Mouse (Mus musculus) T-helper 17 cell (primary cell): Measurements from ENCODE around the gene Fndc3a.

Source experiments
- in situ Hi-C, 2 experiments: fragments of 300-600 bp; cut with MboI, MseI; formaldehyde crosslinking; loops; 1 replicate in 1 of 2; 2 replicates in 1 of 2; pipeline ENCODE4 v1.15.1; 2025; ENCODE audit warnings: high pct_unique_total_duplicates in 2 of 2

Fndc3a gene

DNA sequence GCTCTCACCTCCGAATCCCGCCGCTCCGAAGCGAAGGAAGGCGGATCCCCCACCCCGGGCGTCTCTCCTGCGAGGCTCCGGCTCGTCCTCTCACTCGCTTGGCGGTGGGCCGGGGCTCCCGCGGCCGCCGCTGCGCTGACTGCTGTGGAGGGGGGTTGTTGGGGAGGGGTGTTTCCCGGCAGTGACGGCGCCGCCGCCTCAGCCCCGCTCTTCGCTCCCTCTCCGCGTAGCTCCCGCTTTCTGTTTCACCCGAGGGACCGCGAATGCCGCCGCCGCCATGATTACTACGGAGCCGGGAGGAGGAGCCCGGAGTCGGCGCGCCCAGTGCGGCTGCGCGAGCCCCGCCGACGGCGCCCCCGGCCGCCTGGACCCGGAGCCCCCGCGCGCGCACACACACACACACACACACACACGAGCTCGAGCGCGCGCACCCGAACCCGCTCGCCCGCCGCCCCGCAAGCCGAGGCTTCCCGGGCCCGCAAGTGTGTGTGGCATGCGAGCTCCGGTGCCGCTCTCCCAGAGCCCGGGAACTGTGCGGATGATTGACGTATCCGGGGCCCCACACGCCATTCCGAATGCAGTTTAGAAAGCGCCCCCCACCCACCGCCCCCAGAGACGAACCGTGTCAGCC, at the start of gene Fndc3a:
Gene Fndc3a, minus strand, starts transcription at position 294 of the 631 bp plus-strand sequence.
- in situ Hi-C loops: no loop called here

GRCm38 (mm10) chr14:72752893-72753292, 43.1 kb upstream of the Fndc3a start:
- in situ Hi-C loops: no loop called here

GRCm38 (mm10) chr14:72750426-72751182, 40.8 kb upstream of the Fndc3a start:
- in situ Hi-C loops: no loop called here

- in situ Hi-C loops: loop anchor here in 1 of 2 experiments (10.0 kb wide), 1 partner anchor 936 kb away; no protein-coding TSS in a partner anchor
Observed at GRCm38 (mm10) chr14:72748331-72748730, 38.5 kb upstream of the Fndc3a start.

DNA sequence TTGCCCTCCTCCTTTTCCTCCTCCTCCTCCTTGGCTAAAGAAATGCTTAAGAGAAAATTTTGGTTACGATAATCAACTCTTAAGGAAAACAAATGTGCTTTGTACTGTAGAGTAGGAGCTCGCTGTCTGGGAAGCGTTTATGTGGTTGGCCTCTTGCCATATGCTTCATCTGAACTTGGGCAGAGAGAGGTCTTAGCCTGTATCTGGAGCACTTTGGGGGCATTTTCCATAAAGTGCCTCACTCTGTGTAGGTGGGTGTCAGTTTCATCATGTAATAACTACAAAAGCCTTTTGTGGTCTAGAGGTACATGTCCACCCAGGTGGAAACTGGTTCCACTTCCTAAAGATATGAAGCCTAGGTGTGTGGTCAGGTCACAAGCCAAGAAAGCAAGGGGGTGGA, 31.9 kb upstream of the Fndc3a start:
- in situ Hi-C loops: loop anchor here in 1 of 2 experiments (10.0 kb wide), 1 partner anchor 943 kb away; no protein-coding TSS in a partner anchor

GRCm38 (mm10) chr14:72740336-72740735, 30.5 kb upstream of the Fndc3a start:
- in situ Hi-C loops: loop anchor here in 1 of 2 experiments (10.0 kb wide), 1 partner anchor 944 kb away; no protein-coding TSS in a partner anchor

DNA sequence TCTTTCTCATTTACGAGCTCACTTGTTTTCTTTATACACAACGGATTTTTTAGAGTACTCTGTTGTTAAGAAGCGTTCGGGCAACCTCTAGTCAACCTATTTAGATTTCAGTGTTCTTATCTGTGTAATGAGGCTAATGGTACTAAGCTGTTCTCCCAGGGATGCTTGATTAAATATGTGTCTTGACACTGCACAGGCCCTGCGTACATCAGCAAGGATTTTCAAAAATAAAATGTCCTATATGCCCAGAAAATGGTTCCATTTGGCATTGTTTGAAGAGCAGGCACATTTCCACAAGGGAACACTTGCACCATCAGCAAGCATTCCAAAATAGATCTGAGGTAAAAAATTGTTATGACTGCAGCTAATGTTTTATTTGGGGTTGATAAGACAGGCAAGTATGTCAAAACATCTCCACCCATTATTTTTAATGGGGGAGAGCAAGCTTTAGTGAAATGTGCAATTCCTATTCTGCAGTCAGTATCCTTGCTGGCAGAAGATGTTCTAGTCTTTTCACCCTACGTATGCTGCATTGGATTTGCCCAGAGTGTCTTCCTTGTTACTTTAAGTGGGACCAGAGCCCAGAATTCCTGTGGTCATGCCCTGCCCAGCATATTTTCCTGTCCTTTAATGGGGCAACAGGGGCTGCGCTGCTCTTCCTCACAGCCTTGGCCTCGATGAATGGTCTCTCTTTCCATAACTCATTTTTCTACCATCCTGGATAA, 29.8 kb upstream of the Fndc3a start:
- in situ Hi-C loops: loop anchor here in 1 of 2 experiments (10.0 kb wide), 1 partner anchor 945 kb away; no protein-coding TSS in a partner anchor

DNA sequence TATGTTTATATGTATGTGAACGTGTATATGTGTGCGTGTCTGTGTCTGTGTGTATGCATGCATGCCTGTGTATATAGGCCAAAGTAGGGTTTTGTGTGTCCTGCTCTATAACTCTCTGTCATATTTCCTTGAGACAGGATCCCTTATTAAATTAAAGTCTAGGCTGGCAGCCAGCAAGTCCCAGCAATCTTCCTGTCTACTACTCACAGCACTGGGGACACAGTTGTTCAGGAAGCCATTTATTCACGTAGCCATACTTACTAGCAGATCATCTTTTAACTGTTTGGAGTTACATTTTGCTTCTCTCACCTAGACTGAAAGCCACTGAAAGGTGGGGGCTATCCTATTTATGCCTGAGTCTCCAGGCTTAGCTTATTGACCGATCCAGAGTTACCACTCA, 29.0 kb upstream of the Fndc3a start:
- in situ Hi-C loops: no loop called here

DNA sequence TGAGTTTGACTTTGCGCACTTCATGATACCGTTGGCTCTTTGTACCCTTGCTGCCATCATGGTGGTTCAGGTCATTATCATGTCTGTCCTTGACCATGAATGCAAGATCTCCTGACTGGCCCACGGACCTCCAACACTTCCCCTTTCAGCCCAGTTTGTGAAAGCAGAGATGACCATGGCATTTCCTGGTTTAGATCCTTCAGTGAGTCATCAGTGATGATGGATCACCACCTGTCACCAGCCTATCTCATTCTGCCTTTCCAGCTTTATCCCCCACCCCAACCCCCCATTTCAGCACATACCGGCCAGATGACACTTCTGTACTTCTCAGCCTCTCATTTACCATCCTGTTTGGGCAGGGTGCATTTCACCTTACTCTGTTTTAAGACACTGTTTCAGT, 28.4 kb upstream of the Fndc3a start:
- in situ Hi-C loops: no loop called here

- in situ Hi-C loops: no loop called here
Observed at GRCm38 (mm10) chr14:72725865-72726264, 16.1 kb upstream of the Fndc3a start.

DNA sequence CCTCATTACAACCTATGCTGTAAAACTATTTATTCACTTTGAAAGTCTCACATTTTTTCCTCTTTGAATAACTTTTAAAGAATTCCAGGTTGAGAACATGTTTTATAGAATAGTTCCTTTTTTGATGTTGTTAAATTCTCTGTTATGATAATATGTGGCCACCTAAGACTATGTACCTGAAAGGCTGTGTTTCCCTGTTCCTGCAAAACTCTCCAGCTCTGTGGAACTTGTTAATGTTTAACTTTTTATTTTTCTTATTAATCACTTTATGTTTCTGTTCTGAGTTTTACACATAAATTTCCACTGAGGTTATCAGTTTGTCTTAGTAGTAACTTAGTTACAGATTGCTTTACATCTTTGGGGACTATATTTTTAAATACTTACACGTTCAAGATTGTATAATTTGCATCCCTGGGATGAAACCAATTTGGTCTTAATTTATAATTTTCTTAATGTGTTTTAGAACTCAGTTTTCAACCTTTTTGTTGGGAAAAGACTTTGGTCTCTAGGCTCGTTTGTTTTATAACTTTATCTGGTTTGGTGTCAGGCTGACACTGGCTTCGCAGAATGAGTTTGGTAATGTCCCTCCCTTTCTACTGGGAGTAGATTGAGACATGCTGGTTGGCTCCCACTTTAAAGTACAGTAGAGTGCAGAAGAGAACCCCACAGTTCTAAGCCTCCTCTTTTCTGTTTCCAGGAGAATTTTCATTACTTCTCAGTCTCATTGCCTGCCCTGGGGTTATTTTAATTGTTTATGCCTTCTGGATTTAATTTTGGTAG, 12.7 kb upstream of the Fndc3a start:
- in situ Hi-C loops: loop anchor here in 1 of 2 experiments (5.0 kb wide), 1 partner anchor 770 kb away; no protein-coding TSS in a partner anchor

- in situ Hi-C loops: no loop called here
Observed at GRCm38 (mm10) chr14:72716175-72716574, 6.4 kb upstream of the Fndc3a start.

- in situ Hi-C loops: no loop called here
Observed at GRCm38 (mm10) chr14:72711130-72711529, 1.3 kb upstream of the Fndc3a start.

DNA sequence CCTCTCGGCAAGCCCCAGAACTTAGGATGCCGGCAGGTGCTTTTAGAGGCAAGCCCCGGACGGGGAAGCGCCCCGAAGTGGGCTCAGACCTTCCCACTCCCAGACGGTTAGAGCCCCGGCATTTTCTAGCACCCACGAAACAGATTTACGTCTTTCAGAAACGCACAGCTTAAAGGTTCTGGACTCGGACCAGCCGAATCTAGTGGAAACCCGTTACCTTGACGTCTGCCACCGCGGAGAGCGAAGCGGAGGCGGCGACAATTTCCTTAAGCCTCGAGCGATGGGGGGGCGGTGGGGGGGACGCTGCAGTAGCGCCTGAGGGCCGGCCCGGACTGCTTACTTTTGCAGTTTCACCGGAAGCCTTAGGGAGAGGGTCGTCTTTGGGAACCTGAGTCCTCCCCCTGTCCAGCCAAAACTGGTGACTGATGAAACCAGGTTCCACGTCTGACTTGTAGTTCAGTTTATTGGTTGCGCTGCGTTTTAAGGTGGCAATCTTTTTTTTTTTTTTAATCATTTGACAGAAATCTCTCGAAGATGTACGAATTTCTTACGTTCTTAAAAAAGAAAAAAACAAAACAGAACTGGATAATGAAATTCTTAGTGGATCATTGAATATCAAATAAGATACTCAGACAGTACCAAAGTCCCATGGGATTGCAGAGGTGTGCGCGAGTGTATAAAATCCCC, 681 bp upstream of the Fndc3a start:
- in situ Hi-C loops: no loop called here

DNA sequence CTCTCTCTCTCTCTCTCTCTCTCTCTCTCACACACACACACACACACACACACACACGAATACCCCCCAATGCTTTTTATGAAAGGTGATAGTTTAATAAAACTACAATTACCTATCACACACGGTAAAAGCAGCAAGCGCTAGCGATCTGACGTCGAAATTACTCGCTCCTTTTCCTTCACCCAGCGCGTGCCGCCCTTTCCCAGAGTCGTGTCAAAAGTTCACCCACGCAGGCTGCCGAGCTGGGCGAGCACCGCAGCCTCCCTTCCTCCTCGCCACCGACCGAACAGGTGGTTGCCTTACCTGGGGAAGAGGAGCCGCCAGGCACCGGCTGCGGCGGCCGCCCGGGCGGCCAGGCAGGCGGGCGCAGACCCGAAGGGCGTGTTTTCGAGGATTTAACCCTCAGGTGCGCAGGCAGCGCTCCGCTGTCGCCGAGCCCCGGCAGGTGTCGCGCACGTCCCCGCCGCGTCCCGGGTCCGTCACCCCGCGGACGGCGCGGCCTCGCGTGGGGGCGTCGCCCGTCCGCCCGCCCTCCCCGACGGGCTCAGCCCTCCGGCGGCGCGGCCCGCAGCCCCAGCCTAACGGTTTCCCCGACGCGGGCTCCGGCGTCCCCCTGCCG, 603 bp downstream of the Fndc3a start:
- in situ Hi-C loops: no loop called here

GRCm38 (mm10) chr14:72708581-72708991, 1.2 kb downstream of the Fndc3a start:
- in situ Hi-C loops: no loop called here

- in situ Hi-C loops: loop anchor here in 1 of 2 experiments (5.0 kb wide), 1 partner anchor 282 kb away; no protein-coding TSS in a partner anchor
Observed at GRCm38 (mm10) chr14:72700056-72700455, 9.7 kb downstream of the Fndc3a start.

DNA sequence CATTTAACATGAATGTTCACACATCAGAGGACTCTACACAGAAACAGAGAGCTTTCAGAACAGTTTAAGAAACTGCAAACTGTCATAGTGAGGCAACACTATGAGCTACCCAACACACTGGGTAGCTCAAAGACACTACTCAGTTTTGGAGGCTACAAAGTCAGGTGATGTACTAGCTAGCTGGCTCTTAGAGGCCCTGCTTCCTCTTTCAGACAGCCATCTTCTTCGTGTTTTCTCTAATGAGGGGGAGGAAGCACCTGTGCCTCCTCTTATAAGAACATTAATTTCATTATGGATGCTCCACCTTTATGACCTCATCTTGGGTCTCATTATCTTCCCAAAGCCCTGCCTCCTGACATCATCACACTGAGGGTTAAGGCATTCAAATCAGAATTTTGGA, 18.4 kb downstream of the Fndc3a start:
- in situ Hi-C loops: loop anchor here in 1 of 2 experiments (25.0 kb wide), 1 partner anchor 296 kb away; no protein-coding TSS in a partner anchor

GRCm38 (mm10) chr14:72689525-72689924, 20.3 kb downstream of the Fndc3a start:
- in situ Hi-C loops: loop anchor here in 1 of 2 experiments (25.0 kb wide), 1 partner anchor 298 kb away; no protein-coding TSS in a partner anchor
